Mouse (Mus musculus) v-Abl transformed pro-B cells (cell line): ENCODE results near the gene Mtg2.

Experiments
- in situ Hi-C, 2 experiments: fragments of 400-800 bp; cut with MboI; formaldehyde crosslinking; loops; one replicate each; pipeline ENCODE4 v1.15.1; 2025; ENCODE audit not compliant: unreplicated experiment in 2 of 2

Mtg2 gene

DNA sequence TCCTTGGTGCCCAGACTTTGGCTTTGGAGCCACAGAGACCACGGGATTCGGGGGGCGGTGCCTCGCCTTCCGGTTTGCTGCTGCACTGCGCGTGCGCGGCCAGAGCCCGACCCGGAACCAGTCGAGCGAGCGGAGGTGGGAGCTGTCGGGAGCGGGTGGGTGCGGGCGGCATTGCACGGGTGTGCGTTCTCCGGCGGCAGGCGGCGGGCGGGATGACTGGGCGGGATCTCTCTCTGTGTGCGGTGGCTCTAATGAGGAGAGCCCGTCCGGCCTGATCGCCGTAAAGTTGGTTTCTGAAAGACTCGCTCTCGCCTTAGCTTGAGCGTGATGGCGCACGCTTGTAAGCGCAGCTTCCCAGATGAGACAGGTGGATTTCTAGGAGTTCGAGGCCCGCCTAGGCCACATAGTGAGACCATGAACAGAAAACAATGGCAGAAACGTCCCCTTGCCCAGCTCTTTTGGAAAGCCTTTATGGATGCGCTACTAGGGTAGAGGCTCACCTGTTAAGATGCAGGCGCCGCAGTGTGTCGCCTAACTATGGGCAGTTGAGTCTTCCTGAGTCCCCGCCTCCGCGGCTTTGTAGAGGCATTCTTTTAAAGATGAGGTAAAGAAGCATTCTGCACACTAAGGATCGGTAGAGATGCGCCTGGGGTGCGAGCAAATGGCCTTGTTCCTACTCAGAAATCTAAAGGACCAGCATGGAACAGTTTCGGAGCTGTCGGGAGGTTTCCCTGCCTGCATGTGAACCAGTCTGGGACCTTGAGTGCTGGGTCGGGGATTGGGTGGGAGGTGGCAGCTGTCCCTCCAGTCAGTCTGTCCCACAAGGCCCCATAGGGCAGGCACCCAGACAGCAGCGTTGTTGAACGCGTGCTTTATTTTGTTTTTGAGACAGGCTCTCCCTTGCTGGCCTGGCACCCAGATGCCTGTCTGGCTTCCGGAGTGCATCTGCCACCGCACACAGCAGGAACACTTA, at the start of gene Mtg2:
TSS of gene Mtg2 (plus strand) at position 108 of the 973 bp plus-strand sequence.
- in situ Hi-C loops, result no loop called here

DNA sequence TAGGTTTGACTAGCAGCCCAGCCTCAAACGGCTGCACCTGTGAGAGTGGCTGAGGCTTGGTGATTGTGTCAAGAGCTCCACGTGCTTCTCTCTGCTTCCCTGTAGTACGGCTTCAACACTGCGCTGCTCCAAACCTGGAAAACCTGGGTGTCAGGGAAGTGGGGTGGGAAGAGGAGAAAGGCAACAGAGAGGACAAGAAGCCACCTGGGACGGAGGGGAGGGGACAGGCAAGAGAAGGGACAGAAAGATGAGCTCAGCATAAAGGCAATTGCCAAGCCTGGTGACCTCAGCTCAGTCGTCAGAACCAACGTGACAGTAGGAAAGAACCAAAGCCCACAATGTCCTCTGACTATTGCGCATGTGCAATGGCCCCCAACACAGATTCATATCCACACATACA, 49.5 kb upstream of the Mtg2 start:
- in situ Hi-C loops, result no loop called here

DNA sequence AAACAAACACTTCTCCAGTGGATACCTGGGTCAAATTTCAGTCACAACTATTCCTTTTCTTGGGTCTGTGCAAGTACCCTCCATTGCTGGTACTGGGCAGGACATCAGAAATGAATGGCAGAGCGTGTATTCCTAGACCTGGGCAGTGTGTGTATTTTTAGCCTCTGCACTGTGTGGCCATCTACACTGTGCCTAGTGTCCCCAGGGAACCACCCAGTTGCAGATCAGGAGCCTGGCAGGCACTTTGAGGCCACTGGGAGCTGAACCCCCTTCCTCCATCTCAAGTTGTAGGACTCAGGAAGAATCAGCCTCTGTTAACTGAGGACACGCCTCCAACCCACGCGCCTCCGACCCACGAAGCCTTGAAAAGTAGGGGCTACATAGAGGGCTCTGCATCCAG, 47.6 kb upstream of the Mtg2 start:
- in situ Hi-C loops, result no loop called here

DNA sequence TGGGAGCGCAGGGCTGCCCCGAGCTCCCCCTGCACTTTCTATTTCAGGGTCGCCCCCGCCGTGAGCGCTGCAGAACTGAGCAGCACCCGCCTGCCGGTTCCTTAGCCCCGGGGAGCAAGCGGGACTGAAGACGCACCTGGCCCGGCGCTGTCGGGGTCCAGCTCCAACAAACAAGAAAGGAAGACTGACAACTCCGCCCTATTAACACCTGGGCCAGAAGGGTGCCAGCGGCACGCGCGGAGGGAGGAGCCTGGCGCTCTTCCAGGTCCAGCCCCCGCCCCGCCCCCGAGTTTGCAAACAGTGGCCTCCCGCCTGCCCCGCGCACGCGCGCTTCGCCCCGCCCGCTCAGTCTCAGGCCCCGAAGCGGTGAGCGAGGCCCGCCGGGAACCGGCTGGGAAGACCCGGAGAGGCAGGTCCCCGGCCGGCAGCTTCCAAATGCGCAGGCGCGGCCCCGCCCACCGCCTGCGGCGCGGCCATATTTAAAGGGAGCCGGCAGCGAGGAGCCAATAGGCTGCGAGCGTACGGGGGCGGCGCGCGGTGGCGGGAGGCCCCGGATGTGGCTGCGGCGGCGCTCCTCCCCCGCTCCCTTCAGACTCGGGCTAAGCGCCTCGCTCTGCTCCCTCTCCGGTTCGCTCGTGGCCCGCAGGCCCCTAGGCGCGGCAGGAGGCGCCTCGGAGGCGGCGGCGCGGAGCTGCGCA, 45.8 kb upstream of the Mtg2 start, which contains the start of gene Lsm14b:
TSS of gene Lsm14b (plus strand) at position 587 of the 698 bp plus-strand sequence.
- in situ Hi-C loops, result loop anchor here in 1 of 2 experiments (25.0 kb wide), 1 partner anchor 563 kb away; the partner anchor contains the start of genes Col9a3, Mrgbp and Ogfr

DNA sequence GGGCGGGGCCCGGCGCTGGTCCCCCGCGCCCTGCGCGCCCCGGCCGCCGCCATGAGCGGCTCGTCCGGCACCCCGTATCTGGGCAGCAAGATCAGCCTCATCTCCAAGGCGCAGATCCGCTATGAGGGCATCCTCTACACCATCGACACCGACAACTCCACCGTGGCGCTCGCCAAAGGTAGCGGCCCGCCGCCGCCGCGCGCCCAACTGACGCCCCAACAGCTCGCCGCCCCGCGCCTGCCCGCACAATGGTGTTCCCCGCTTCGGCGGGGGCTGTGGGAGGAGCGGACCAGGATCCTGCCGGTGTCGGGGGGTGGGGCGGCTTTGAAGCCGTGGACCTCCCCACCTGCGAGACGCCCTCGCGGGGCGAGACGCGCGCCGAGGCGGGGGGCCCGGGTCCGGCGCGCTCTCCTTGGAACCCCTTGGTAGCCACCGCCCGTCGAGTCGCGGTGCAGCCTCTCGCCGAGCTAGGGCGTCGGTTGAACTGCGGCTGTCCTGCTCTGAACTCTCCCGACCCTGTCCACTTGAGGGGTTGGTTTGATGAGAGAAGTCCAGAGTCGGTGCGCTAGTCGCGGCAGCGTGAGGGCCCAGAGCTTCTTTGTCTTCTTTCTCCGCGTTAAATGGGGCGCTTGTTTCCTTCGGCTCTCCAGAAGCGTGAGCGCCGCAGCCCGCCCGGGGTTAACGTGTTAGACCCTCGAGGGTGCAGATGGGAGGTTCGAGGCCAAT, 45.1 kb upstream of the Mtg2 start:
- in situ Hi-C loops, result loop anchor here in 1 of 2 experiments (25.0 kb wide), 1 partner anchor 562 kb away; the partner anchor contains the start of genes Col9a3, Mrgbp and Ogfr

DNA sequence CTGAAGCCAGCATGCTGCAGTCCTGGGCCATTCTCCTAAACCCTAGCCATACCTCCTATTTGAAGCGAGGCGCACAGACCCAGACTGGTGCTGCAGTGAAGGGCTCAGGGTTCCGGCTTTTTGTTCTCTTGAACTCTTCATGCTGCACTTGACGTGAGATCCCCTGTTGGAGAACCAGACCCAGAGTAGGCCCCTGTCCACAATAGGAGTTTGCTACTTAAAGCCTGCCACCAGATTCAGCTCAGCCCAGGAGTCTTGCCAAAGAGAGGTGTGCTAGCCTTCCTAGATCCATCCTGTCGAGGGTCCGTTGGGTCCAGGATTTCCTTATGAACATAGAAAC, 44.6 kb upstream of the Mtg2 start:
- in situ Hi-C loops, result loop anchor here in 1 of 2 experiments (25.0 kb wide), 1 partner anchor 561 kb away; the partner anchor contains the start of genes Col9a3, Mrgbp and Ogfr

DNA sequence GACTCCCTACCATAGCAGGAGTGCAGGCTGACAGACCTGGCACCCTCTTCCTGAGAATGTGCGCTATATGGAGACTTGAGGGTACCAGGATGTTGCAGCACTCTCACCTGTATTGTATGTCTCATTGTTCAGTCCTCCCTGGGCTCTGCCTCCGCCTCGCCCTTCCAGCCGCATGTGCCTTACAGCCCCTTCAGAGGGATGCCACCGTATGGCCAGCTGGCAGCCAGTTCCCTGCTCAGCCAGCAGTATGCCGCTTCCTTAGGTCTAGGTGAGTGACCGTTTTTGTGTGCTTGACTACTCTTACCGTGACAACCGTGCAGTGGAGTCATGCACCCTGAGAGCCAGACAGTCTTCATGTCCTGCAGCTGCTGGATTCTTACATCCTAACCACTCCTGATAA, 42.6 kb upstream of the Mtg2 start:
- in situ Hi-C loops, result loop anchor here in 1 of 2 experiments (25.0 kb wide), 1 partner anchor 560 kb away; the partner anchor contains the start of genes Col9a3, Mrgbp and Ogfr

DNA sequence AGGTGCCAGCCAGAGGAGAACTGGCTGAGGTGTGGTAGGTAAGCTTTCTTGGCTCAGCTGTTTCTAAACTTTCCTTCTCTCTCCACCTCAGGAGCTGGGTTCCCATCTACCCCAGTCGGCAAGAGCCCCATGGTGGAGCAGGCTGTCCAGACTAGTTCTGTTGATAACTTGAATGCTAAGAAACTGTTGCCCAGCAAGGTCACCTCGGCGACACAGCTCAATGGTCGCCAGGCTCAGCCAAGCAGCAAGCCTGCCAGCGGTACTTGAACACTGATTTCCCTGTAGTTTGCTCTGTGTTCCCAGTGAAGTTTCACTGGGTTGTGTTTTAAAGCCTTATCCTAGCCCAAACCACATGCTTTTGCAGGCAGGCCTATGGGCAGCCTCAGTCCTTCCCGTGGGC, 39.1 kb upstream of the Mtg2 start:
- in situ Hi-C loops, result loop anchor here (5.0 to 25.0 kb wide), 2 partner anchors 59 to 556 kb away; partner anchors contain the start of genes Col9a3 (in 1 of the 2), Mrgbp (in 1 of the 2) and Ogfr (in 1 of the 2)

DNA sequence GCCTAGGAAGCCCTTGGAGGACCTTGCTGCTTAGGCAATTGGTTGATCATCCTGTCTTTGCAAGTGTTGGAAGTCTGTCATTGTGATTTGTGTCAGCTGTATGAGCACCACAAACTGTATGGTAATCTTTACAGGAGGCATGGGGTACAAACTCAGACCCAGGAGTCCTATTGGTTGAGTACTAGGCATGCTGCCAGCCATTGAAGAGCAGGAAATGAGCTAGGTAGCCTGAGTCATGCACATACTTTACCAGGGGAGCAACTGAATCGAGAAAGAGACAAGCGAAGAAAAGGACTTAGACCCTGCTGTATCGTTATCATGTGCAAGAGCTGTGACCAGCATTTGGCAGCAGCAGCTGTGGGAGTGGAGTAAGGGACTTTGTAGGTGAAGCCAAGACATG, 37.5 kb upstream of the Mtg2 start:
- in situ Hi-C loops, result loop anchor here (5.0 to 25.0 kb wide), 2 partner anchors 61 to 554 kb away; partner anchors contain the start of genes Col9a3 (in 1 of the 2), Mrgbp (in 1 of the 2) and Ogfr (in 1 of the 2)

DNA sequence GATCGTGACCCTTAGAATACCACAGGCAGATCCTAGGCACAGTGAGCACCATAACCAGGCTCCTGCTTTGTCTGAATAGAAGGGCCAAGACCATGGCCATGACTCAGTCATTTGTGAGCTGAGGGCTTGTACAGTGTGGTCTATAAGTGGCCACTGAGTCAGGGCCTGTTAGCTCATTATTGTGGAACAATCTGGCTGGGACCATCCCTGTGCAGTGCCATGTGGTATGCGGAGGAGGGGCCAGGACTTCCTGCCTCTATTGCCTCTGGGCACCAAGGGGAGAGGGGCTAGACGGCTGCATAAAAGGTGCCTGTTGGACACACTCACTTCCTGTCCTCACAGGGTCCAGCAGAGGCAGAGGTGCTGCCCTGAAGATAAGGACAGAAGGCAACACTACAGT, 36.4 kb upstream of the Mtg2 start:
- in situ Hi-C loops, result loop anchor here (5.0 to 25.0 kb wide), 2 partner anchors 62 to 553 kb away; partner anchors contain the start of genes Col9a3 (in 1 of the 2), Mrgbp (in 1 of the 2) and Ogfr (in 1 of the 2)

DNA sequence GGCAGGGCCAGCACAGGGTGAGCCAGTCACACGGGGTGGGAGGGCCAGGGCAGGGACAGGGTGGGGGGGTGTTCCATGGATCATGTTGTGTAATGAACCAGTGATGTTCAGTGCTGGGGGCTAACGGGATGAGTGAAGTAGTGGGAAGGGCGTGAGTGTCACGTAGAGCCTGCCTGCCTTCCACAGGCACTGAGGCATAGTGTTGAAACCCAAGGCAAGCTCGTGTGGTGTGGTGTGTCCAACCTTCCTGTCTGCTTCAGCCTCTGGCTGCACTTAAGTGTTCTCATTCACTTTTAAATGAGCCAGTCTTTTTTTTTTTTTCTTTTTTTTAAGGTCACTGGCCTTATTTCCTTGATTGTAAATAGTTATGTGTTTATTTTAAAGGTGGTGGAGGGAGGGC, 35.6 kb upstream of the Mtg2 start:
- in situ Hi-C loops, result loop anchor here (5.0 to 25.0 kb wide), 2 partner anchors 62 to 553 kb away; partner anchors contain the start of genes Col9a3 (in 1 of the 2), Mrgbp (in 1 of the 2) and Ogfr (in 1 of the 2)

DNA sequence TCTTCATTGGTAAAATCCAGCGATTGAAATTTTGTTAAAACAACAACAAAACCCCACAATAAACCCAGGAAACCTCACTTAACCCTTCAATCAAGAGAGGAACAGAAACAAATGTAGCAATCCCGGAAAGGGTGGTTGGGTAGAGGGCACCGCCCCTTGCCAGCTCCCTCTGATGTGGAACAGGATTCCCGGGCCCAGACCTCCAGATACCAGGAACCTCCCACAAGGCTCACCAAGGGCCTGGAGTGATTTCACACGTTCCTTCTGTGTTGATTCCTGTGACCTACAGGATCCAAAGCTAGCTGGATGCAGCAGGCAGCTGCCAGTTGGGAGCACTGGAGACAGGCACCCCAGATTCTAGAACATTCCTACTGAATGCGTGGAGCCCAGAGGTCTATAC, 30.0 kb upstream of the Mtg2 start:
- in situ Hi-C loops, result loop anchor here (10.0 to 25.0 kb wide), 2 partner anchors 214 to 547 kb away; partner anchors contain the start of genes Rps21 (in 2 of the 2), Col9a3 (in 1 of the 2), Mrgbp (in 1 of the 2) and Ogfr (in 1 of the 2)

DNA sequence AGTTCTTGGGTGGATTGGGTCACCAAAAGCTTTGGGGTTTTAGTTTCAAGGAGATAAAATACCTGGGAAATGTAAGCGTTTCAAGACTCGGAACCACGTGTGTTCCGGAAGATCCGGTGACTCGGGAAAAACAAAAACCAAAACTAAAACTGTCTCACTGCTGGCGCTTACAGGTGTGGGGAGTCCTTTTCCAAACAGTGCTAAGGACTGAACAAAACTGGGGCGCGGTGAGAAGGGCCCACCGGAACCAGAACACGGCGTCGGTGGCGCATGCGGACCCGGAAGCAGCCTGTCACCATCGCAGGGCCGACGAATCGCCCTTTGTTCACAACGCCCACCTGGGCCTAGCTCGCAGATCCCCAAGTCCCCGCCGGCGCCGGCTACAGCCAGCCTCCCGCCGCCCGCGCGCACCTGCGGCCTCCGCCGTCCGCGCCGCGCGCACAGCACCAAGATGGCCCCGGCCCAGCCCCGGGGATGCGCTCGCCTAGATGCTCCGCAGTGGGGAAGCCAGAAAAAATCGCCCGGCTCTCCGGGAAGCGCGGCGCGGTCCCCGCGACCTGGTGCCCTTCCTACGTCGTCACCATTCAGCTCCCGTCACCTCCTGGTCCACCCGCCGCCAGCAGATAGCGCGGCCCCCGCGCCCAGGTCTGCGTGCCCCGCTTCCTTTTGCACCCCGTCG, 28.7 kb upstream of the Mtg2 start:
- in situ Hi-C loops, result loop anchor here (10.0 to 25.0 kb wide), 2 partner anchors 213 to 546 kb away; partner anchors contain the start of genes Rps21 (in 2 of the 2), Col9a3 (in 1 of the 2), Mrgbp (in 1 of the 2) and Ogfr (in 1 of the 2)

DNA sequence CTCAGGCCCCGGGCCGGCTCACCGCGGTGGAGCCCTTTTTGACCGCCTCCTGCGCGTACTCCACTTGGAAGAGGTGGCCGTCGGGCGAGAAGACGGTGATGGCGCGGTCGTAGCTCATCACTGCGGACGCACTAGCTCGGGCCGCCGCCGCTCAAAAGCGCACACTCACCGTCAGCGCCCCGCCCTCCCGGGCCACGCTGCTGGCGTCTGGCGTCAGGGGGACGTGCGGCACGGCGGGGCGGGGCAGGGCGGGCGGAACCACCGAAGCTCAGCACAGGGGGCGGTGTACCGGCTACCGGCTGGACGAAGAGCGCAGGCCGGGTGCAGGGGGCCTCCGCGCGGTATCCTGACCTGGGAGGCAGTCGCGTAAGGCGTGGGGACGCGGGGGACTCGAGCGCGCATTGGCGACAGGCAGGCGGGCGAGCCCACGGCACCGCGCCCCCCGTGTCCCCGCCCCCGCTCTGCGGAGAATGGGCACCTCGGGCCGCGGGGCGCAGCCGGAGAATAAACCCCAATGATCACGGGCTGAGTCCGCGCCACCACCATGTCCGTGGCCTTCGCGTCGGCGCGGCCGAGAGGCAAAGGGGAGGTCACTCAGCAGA, 28.0 kb upstream of the Mtg2 start, which contains the start of the genes Psma7 and Ss18l1:
TSS of gene Psma7 (minus strand) at position 178 of the 602 bp plus-strand sequence.
TSS of gene Ss18l1 (plus strand) at position 254 of the 602 bp plus-strand sequence.
- in situ Hi-C loops, result loop anchor here (10.0 to 25.0 kb wide), 2 partner anchors 212 to 545 kb away; partner anchors contain the start of genes Rps21 (in 2 of the 2), Col9a3 (in 1 of the 2), Mrgbp (in 1 of the 2) and Ogfr (in 1 of the 2)

DNA sequence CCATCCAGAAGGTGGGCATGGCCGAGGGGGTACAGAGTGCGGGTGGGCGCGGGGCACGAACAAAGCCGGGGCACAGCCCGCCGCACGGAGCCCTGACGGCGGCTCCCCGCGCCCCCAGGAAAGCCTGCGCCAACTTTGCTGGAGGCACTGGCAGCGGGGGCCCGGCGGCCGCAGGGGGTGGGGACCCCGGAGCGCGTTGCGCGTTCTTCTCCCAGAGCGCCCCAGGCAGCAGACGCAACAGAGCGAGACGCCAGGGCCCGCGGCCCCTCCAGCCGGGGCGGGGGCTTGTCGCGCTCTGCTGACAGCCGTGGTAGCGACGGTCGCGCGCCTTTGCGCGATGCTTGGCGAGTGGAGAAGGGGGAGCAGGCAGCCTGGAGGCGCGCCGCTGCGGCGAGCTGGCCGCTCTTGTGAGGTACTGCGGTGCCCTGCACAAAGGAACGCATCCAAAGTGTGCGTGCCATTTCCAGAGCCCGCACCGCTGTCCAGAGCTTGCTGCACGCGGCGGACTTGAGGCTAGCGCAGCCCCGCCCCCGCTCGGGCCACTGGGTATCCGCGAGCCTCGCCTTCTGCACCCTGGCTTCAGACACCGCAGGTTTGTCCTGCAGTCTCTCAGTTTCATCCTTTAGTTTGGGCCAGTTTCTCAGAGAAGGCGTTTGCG, 27.4 kb upstream of the Mtg2 start:
- in situ Hi-C loops, result loop anchor here (10.0 to 25.0 kb wide), 2 partner anchors 212 to 544 kb away; partner anchors contain the start of genes Rps21 (in 2 of the 2), Col9a3 (in 1 of the 2), Mrgbp (in 1 of the 2) and Ogfr (in 1 of the 2)

DNA sequence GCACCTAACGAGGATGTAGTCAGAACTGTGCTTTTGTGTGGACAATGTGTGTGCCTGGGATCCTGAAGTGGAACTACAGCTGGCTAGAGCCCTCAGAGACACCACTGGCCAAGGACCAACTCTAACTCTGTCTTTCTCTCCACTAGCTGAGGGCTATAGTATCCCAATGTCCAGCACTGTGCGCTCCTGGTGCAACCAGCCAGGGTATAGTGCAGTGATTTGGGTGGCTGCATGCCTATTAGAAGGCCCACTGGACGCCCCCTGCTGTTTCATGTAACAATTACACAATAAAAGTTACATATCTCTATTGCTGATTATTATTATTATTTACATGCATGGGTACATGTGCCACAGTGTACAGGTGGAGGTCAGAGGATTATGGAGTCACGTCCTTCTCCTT, 25.1 kb upstream of the Mtg2 start:
- in situ Hi-C loops, result loop anchor here (5.0 to 25.0 kb wide), 4 partner anchors 77 to 542 kb away; partner anchors contain the start of genes Rps21 (in 2 of the 2), Col9a3 (in 1 of the 2), Mrgbp (in 1 of the 2) and Ogfr (in 1 of the 2)

DNA sequence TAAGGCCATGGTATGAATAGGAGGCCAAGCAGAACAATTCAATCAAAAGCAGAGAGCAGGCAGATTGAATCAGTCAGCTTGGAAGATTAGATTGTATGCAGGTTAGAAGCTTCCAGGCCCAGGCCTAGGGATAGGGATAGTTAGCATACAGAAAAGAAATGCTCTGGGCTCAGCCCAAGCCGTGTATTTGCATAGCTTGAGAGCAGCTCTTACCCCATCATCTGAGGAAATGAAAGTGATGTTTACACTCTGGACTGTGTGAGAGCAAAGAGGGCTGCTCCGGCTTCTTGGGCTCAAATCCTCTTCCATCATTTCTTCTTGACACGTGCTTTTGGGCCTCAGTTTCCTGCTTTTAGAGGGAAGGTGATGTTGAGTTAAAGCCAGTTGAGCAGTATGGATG, 22.8 kb upstream of the Mtg2 start:
- in situ Hi-C loops, result loop anchor here (5.0 to 25.0 kb wide), 4 partner anchors 75 to 540 kb away; partner anchors contain the start of genes Rps21 (in 2 of the 2), Col9a3 (in 1 of the 2), Mrgbp (in 1 of the 2) and Ogfr (in 1 of the 2)
